Mouse (Mus musculus) forebrain, embryonic 12.5 days (tissue): Measurements from ENCODE around the gene Cyp2c50. TPM values are rescaled to one million over a fixed set of nuclear protein-coding genes. Genes with fewer than 3 reads are reported as not detected.
"Not testable (repeated sequence)": the region's sequence is repeated elsewhere in the genome, so short reads cannot be mapped to it uniquely, and the experiment has no call there.

ENCODE experiments used
- ATAC-seq: fragments of 200-750 bp; cut with Nextera tagmentation; 2 replicates; pipeline ENCODE4 v1.8.0; 2017; ENCODE audit warnings: moderate TSS enrichment; ENCODE audit not compliant: low FRiP score
- H3K27ac ChIP-seq: fragments of 300-500 bp; sonication (generic); 2 replicates; pipeline ENCODE4 v1.5.1; 2016; ENCODE audit warnings: mild to moderate bottlenecking
- H3K27me3 ChIP-seq: fragments of 300-500 bp; sonication (generic); 2 replicates; pipeline ENCODE4 v1.6.1; 2016; ENCODE audit warnings: mild to moderate bottlenecking
- H3K36me3 ChIP-seq: fragments of 300-500 bp; sonication (generic); replicated peaks from 2 replicates; pipeline ENCODE4 v1.6.1; 2016; ENCODE audit warnings: mild to moderate bottlenecking
- H3K4me1 ChIP-seq: fragments of 300-500 bp; sonication (generic); 2 replicates; pipeline ENCODE4 v1.6.1; 2016
- H3K4me2 ChIP-seq: fragments of 300-500 bp; sonication (generic); 2 replicates; pipeline ENCODE4 v1.6.1; 2016; ENCODE audit warnings: mild to moderate bottlenecking, moderate library complexity
- H3K4me3 ChIP-seq: fragments of 300-500 bp; sonication (generic); replicated peaks from 2 replicates; pipeline ENCODE4 v1.5.1; 2016; ENCODE audit warnings: mild to moderate bottlenecking
- H3K9ac ChIP-seq: fragments of 300-500 bp; sonication (generic); 2 replicates; pipeline ENCODE4 v1.6.1; 2016; ENCODE audit warnings: mild to moderate bottlenecking
- H3K9me3 ChIP-seq: fragments of 300-500 bp; sonication (generic); 2 replicates; pipeline ENCODE4 v1.6.1; 2016
- WGBS: fragments of 180-500 bp; shearing (Covaris S2); methylation state at CpG from one replicate; pipeline ENCODE4 v1.1.7; 2016; 5-methylcytosine and 5-hydroxymethylcytosine counted together
- polyA plus RNA-seq: library from polyadenylated mRNA; unstranded; fragments of >200 nt; fragmentation: Nextera tagmentation; extraction: Ambion mirVana; gene quantifications from 2 replicates; pipeline ENCODE4 v1.2.1, GENCODE M21; 2016

The Cyp2c50 gene
- polyA plus RNA-seq = not detected in 2 replicates

- H3K4me1 ChIP-seq, H3K4me3 ChIP-seq, H3K4me2 ChIP-seq, H3K36me3 ChIP-seq, H3K27ac ChIP-seq, H3K27me3 ChIP-seq, H3K9ac ChIP-seq, H3K9me3 ChIP-seq, ATAC-seq: not testable (repeated sequence)
- 95% methylated on average over 1 of the region's 1 CpGs for WGBS
Measured at GRCm38 (mm10) chr19:40089421-40089820, at the start of gene Cyp2c50. Gene Cyp2c50, plus strand, starts transcription at chr19:40089688.

- Histone ChIP-seq H3K36me3 (no peaks in the 10 kb centered on the region), H3K27me3 (no peaks in the 10 kb centered on the region), H3K9ac (no peak within 1 kb of the TSS), H3K27ac (no peak within 1 kb of the TSS), H3K4me1 (no peaks in the 10 kb centered on the region), H3K9me3 (no peaks in the 10 kb centered on the region), H3K4me2 (no peak within 1 kb of the TSS), H3K4me3 (no peak within 1 kb of the TSS)
- no peak for ATAC-seq
Measured at GRCm38 (mm10) chr19:40073701-40074100, 15.8 kb upstream of the Cyp2c50 start, which contains the start of gene Cyp2c54. Gene Cyp2c54, minus strand, starts transcription at chr19:40073827.

- no peaks in the 10 kb centered on the region for H3K9me3 ChIP-seq
- no peaks in the 10 kb centered on the region for H3K36me3 ChIP-seq
- ATAC-seq = no peak
- H3K4me3 ChIP-seq = no peak overlapping the region
- no peaks in the 10 kb centered on the region for H3K27me3 ChIP-seq
- no peak overlapping the region for H3K27ac ChIP-seq
- no peak overlapping the region for H3K9ac ChIP-seq
- H3K4me1 ChIP-seq = no peaks in the 10 kb centered on the region
- no peak overlapping the region for H3K4me2 ChIP-seq
- WGBS = 86% methylated on average over 1 of the region's 1 CpGs
Measured at GRCm38 (mm10) chr19:40088381-40088780, 1.1 kb upstream of the Cyp2c50 start.

- H3K9ac ChIP-seq = no peak overlapping the region
- H3K4me2 ChIP-seq = no peak overlapping the region
- WGBS = 74% methylated on average over 3 of the region's 3 CpGs
- H3K27ac ChIP-seq = no peak overlapping the region
- no peak for ATAC-seq
- no peaks in the 10 kb centered on the region for H3K4me1 ChIP-seq
- H3K4me3 ChIP-seq = no peak overlapping the region
- no peaks in the 10 kb centered on the region for H3K27me3 ChIP-seq
- no peaks in the 10 kb centered on the region for H3K36me3 ChIP-seq
- no peaks in the 10 kb centered on the region for H3K9me3 ChIP-seq
Measured at GRCm38 (mm10) chr19:40091111-40091510, 1.6 kb downstream of the Cyp2c50 start.

- H3K4me1 ChIP-seq, H3K27me3 ChIP-seq, H3K4me2 ChIP-seq, ATAC-seq, H3K36me3 ChIP-seq, H3K27ac ChIP-seq, H3K9ac ChIP-seq, H3K4me3 ChIP-seq, H3K9me3 ChIP-seq: not testable (repeated sequence)
- 81% methylated on average over 13 of the region's 13 CpGs for WGBS
Measured at GRCm38 (mm10) chr19:40119624-40120023, 30.1 kb downstream of the Cyp2c50 start.

- H3K27me3 ChIP-seq, H3K4me3 ChIP-seq, H3K36me3 ChIP-seq, H3K9ac ChIP-seq, H3K27ac ChIP-seq, H3K9me3 ChIP-seq, ATAC-seq, H3K4me1 ChIP-seq, H3K4me2 ChIP-seq: not testable (repeated sequence)
- WGBS = 87% methylated on average over 3 of the region's 3 CpGs
Measured at GRCm38 (mm10) chr19:40125165-40125564, 35.7 kb downstream of the Cyp2c50 start.

- not testable (repeated sequence) for H3K4me2 ChIP-seq, H3K9ac ChIP-seq, H3K4me3 ChIP-seq, H3K27me3 ChIP-seq, H3K36me3 ChIP-seq, H3K9me3 ChIP-seq, ATAC-seq, H3K4me1 ChIP-seq, H3K27ac ChIP-seq
- WGBS = 31% methylated on average over 2 of the region's 2 CpGs
Measured at GRCm38 (mm10) chr19:40126996-40127395, 37.5 kb downstream of the Cyp2c50 start.

Other genes with a start within 250 kb of the Cyp2c50 start
- not detected in 2 replicates for gene Cyp2c69, start 202.9 kb upstream of the Cyp2c50 start, polyA plus RNA-seq
- not detected in 2 replicates for gene Cyp2c37, start 97.3 kb upstream of the Cyp2c50 start, polyA plus RNA-seq
- gene Cyp2c54, start 15.9 kb upstream of the Cyp2c50 start, polyA plus RNA-seq = not detected in 2 replicates
- not detected in 2 replicates for gene Cyp2c70, start 97.6 kb downstream of the Cyp2c50 start, polyA plus RNA-seq
- gene Pdlim1, start 182.2 kb downstream of the Cyp2c50 start, polyA plus RNA-seq = 48.9 and 58.9 TPM in 2 replicates